Mouse (Mus musculus) adrenal gland, adult 2 months (tissue): Measurements from ENCODE around the gene Olfr136. TPM values are rescaled to one million over a fixed set of nuclear protein-coding genes. Genes with fewer than 3 reads are reported as not detected.

Experiments used
- DNase-seq: peaks from one replicate; pipeline ENCODE4 v3.0.0; 2021
- long read RNA-seq: library from polyadenylated mRNA; stranded (forward); transcript quantifications from one replicate; pipeline ENCODE4 v2.0.0, GENCODE M21; 2021
- polyA plus RNA-seq: library from polyadenylated mRNA; depleted of rRNA; stranded (reverse); fragments of >200 nt; gene quantifications from 2 replicates; pipeline ENCODE4 v1.2.3, GENCODE M21; 2012; rRNA removed
- total RNA-seq, 2 experiments: library from RNA; stranded (reverse); gene quantifications; 2 replicates each; pipeline ENCODE4 v1.2.3; 2021

Olfr136 gene
- not detected for total RNA-seq
- not detected in 2 replicates for polyA plus RNA-seq
- long read RNA-seq = 0 reads

DNA sequence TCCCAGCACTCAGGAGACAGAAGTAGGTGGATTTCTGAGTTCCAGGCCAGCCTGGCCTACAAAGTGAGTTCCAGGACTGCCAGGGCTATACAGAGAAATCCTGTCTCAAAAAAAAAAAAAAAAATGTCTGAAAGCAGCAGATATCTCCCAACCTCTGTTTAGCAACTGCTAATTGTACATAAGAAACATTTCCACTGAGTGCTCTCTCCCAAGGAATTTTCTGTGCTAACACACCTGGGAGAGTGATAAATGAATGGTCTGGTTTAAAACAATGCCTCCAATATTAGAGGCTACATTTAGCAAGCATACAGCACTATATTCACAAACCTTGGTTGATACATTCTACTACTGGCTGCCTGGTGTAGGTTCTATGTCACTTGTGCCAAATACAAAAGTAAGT is at the start of gene Olfr136:
Gene Olfr136, plus strand, starts transcription at position 301 of the 400 bp plus-strand sequence.
- no peak for DNase-seq

DNA sequence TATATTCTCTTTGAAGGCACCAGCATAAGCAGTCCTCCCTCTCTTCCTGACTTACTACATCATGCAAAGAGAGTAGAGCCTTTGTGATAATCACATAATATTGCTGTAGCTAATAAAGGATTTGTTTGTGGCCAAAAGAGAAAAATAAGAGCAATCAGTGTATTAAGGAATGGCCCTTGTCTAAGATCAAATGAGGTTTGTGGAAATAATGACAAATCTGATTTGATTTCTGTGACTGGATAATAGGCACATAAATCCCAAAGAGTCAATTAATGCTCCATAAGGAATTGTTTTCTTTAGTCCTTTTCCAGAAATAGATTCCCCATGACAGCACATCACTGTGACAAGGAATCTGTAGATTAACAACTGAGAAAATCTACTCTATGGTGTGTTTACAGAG is 22.2 kb upstream of the Olfr136 start, which contains the start of gene Olfr137:
Gene Olfr137, minus strand, starts transcription at position 101 of the 400 bp plus-strand sequence.
- no peak for DNase-seq

Other genes starting within 250 kb of the Olfr136 start
- not detected for gene Olfr131, start 241.1 kb upstream of the Olfr136 start, total RNA-seq
- gene Olfr131, start 241.1 kb upstream of the Olfr136 start, polyA plus RNA-seq = not detected in 2 replicates
- not detected for gene Olfr132, start 195.3 kb upstream of the Olfr136 start, total RNA-seq
- gene Olfr132, start 195.3 kb upstream of the Olfr136 start, polyA plus RNA-seq = not detected in 2 replicates
- not detected for gene Olfr133, start 184.6 kb upstream of the Olfr136 start, total RNA-seq
- not detected in 2 replicates for gene Olfr133, start 184.6 kb upstream of the Olfr136 start, polyA plus RNA-seq
- gene Olfr134, start 158.4 kb upstream of the Olfr136 start, total RNA-seq = not detected
- not detected in 2 replicates for gene Olfr134, start 158.4 kb upstream of the Olfr136 start, polyA plus RNA-seq
- not detected for gene Olfr135, start 125.5 kb upstream of the Olfr136 start, total RNA-seq
- not detected in 2 replicates for gene Olfr135, start 125.5 kb upstream of the Olfr136 start, polyA plus RNA-seq
- gene Olfr138, start 68.8 kb upstream of the Olfr136 start, total RNA-seq = not detected
- gene Olfr138, start 68.8 kb upstream of the Olfr136 start, polyA plus RNA-seq = not detected in 2 replicates
- not detected for gene Olfr137, start 22.3 kb upstream of the Olfr136 start, total RNA-seq
- gene Olfr137, start 22.3 kb upstream of the Olfr136 start, polyA plus RNA-seq = not detected in 2 replicates
- not detected for gene Esp36, start 90.4 kb downstream of the Olfr136 start, total RNA-seq
- gene Esp36, start 90.4 kb downstream of the Olfr136 start, polyA plus RNA-seq = not detected in 2 replicates
- not detected for gene Esp34, start 224.4 kb downstream of the Olfr136 start, total RNA-seq
- not detected in 2 replicates for gene Esp34, start 224.4 kb downstream of the Olfr136 start, polyA plus RNA-seq